Mouse (Mus musculus): ENCODE measurements around the gene Shisa8. TPM values are rescaled to one million over a fixed set of nuclear protein-coding genes. Genes with fewer than 3 reads are reported as not detected.
A peak's percentile ranks its signal among the peaks of the same experiment; 100 is the strongest.

Shisa8 gene
- polyA plus RNA-seq, 1 experiment from 2014 or later: 0.30 TPM

GRCm38 (mm10) chr15:82185062-82185783 lies 27.4 kb downstream of the Shisa8 start:
- no peak overlapping the region for H3K27ac ChIP-seq (ENCODE audit: low read length)
- H3K36me3 ChIP-seq (ENCODE audit: control insufficient read depth, insufficient read depth, low read length): peaks cover 93% of the 10 kb centered on the region
- no peak for ATAC-seq (ENCODE audit: insufficient number of reproducible peaks, insufficient read depth, low FRiP score, low read depth)
- H3K9me3 ChIP-seq (ENCODE audit: control insufficient read depth, low read depth, low read length): peaks cover 7% of the 10 kb centered on the region; the same call in 1 of the 2 replicates
- H3K27me3 ChIP-seq (ENCODE audit: control insufficient read depth, insufficient read depth, low read length): no peaks in the 10 kb centered on the region
- WGBS: 79% methylated on average over 14 of the region's 14 CpGs
- no peak overlapping the region for H3K4me2 ChIP-seq (replicated peaks; ENCODE audit: low read depth, low read length)
- H3K4me1 ChIP-seq (ENCODE audit: control insufficient read depth, insufficient read depth, low read length): no peaks in the 10 kb centered on the region
- H3K4me3 ChIP-seq (ENCODE audit: low read depth, low read length): no peak overlapping the region
- no peak overlapping the region for H3K9ac ChIP-seq (replicated peaks; ENCODE audit: low read depth, low read length)

- no peaks in the 10 kb centered on the region for H3K4me1 ChIP-seq (ENCODE audit: control insufficient read depth, insufficient read depth, low read length)
- no peak overlapping the region for H3K4me3 ChIP-seq (ENCODE audit: low read depth, low read length)
- H3K27me3 ChIP-seq (ENCODE audit: control insufficient read depth, insufficient read depth, low read length): no peaks in the 10 kb centered on the region
- H3K9ac ChIP-seq (replicated peaks; ENCODE audit: low read depth, low read length): no peak overlapping the region
- WGBS: 78% methylated on average over 10 of the region's 10 CpGs
- H3K36me3 ChIP-seq (ENCODE audit: control insufficient read depth, insufficient read depth, low read length): peaks cover 96% of the 10 kb centered on the region
- H3K27ac ChIP-seq (ENCODE audit: low read length): no peak overlapping the region
- H3K4me2 ChIP-seq (replicated peaks; ENCODE audit: low read depth, low read length): no peak overlapping the region
- no peak for ATAC-seq (ENCODE audit: insufficient number of reproducible peaks, insufficient read depth, low FRiP score, low read depth)
- peaks cover 7% of the 10 kb centered on the region; the same call in 1 of the 2 replicates for H3K9me3 ChIP-seq (ENCODE audit: control insufficient read depth, low read depth, low read length)
Measured at GRCm38 (mm10) chr15:82184656-82185055, 28.0 kb downstream of the Shisa8 start.

- no peaks in the 10 kb centered on the region for H3K27me3 ChIP-seq (ENCODE audit: control insufficient read depth, insufficient read depth, low read length)
- no peak overlapping the region for H3K27ac ChIP-seq (ENCODE audit: low read length)
- 70% methylated on average over 7 of the region's 7 CpGs for WGBS
- H3K4me2 ChIP-seq (replicated peaks; ENCODE audit: low read depth, low read length): no peak overlapping the region
- H3K4me3 ChIP-seq (ENCODE audit: low read depth, low read length): no peak overlapping the region
- H3K4me1 ChIP-seq (ENCODE audit: control insufficient read depth, insufficient read depth, low read length): no peaks in the 10 kb centered on the region
- ATAC-seq (ENCODE audit: insufficient number of reproducible peaks, insufficient read depth, low FRiP score, low read depth): peak; percentile 73; the same call in 1 of the 2 replicates
- H3K9me3 ChIP-seq (ENCODE audit: control insufficient read depth, low read depth, low read length): peaks cover 7% of the 10 kb centered on the region; the same call in 1 of the 2 replicates
- H3K9ac ChIP-seq (replicated peaks; ENCODE audit: low read depth, low read length): no peak overlapping the region
- peaks cover 96% of the 10 kb centered on the region for H3K36me3 ChIP-seq (ENCODE audit: control insufficient read depth, insufficient read depth, low read length)
Measured at GRCm38 (mm10) chr15:82184183-82184582, 28.4 kb downstream of the Shisa8 start.

GRCm38 (mm10) chr15:82183596-82183995 lies 29.0 kb downstream of the Shisa8 start:
- Histone ChIP-seq H3K36me3 (ENCODE audit: control insufficient read depth, insufficient read depth, low read length) (peaks cover 97% of the 10 kb centered on the region), H3K27ac (ENCODE audit: low read length) (no peak overlapping the region), H3K9ac (replicated peaks; ENCODE audit: low read depth, low read length) (no peak overlapping the region), H3K4me2 (replicated peaks; ENCODE audit: low read depth, low read length) (no peak overlapping the region), H3K4me1 (ENCODE audit: control insufficient read depth, insufficient read depth, low read length) (no peaks in the 10 kb centered on the region), H3K9me3 (ENCODE audit: control insufficient read depth, low read depth, low read length) (peaks cover 7% of the 10 kb centered on the region; the same call in 1 of the 2 replicates), H3K4me3 (ENCODE audit: low read depth, low read length) (no peak overlapping the region), H3K27me3 (ENCODE audit: control insufficient read depth, insufficient read depth, low read length) (no peaks in the 10 kb centered on the region)
- ATAC-seq (ENCODE audit: insufficient number of reproducible peaks, insufficient read depth, low FRiP score, low read depth): no peak
- WGBS: 59% methylated on average over 10 of the region's 10 CpGs

- WGBS: 98% methylated on average over 4 of the region's 4 CpGs
Measured at GRCm38 (mm10) chr15:82182311-82182710, 30.3 kb downstream of the Shisa8 start.

GRCm38 (mm10) chr15:82181131-82181530 lies 31.5 kb downstream of the Shisa8 start:
- H3K9me3 ChIP-seq (ENCODE audit: control insufficient read depth, low read depth, low read length): peaks cover 7% of the 10 kb centered on the region; the same call in 1 of the 2 replicates
- H3K4me1 ChIP-seq (ENCODE audit: control insufficient read depth, insufficient read depth, low read length): no peaks in the 10 kb centered on the region
- no peak overlapping the region for H3K9ac ChIP-seq (replicated peaks; ENCODE audit: low read depth, low read length)
- H3K4me3 ChIP-seq (ENCODE audit: low read depth, low read length): no peak overlapping the region
- WGBS: 92% methylated on average over 5 of the region's 5 CpGs
- no peak overlapping the region for H3K4me2 ChIP-seq (replicated peaks; ENCODE audit: low read depth, low read length)
- H3K27ac ChIP-seq (ENCODE audit: low read length): no peak overlapping the region
- no peaks in the 10 kb centered on the region for H3K27me3 ChIP-seq (ENCODE audit: control insufficient read depth, insufficient read depth, low read length)
- no peak for ATAC-seq (ENCODE audit: insufficient number of reproducible peaks, insufficient read depth, low FRiP score, low read depth)
- H3K36me3 ChIP-seq (ENCODE audit: control insufficient read depth, insufficient read depth, low read length): peaks cover 98% of the 10 kb centered on the region

More at GRCm38 (mm10) chr15:82182311-82182710, 30.3 kb downstream of the Shisa8 start:
- Histone ChIP-seq H3K4me2 (replicated peaks; ENCODE audit: low read depth, low read length) (no peak overlapping the region), H3K9me3 (ENCODE audit: control insufficient read depth, low read depth, low read length) (peaks cover 7% of the 10 kb centered on the region; the same call in 1 of the 2 replicates), H3K9ac (replicated peaks; ENCODE audit: low read depth, low read length) (no peak overlapping the region), H3K27me3 (ENCODE audit: control insufficient read depth, insufficient read depth, low read length) (no peaks in the 10 kb centered on the region), H3K4me3 (ENCODE audit: low read depth, low read length) (no peak overlapping the region), H3K36me3 (ENCODE audit: control insufficient read depth, insufficient read depth, low read length) (peaks cover 99% of the 10 kb centered on the region), H3K27ac (ENCODE audit: low read length) (no peak overlapping the region), H3K4me1 (ENCODE audit: control insufficient read depth, insufficient read depth, low read length) (no peaks in the 10 kb centered on the region)
- ATAC-seq (ENCODE audit: insufficient number of reproducible peaks, insufficient read depth, low FRiP score, low read depth): no peak

- Histone ChIP-seq H3K9ac (replicated peaks; ENCODE audit: low read depth, low read length) (no peak overlapping the region), H3K4me2 (replicated peaks; ENCODE audit: low read depth, low read length) (no peak overlapping the region), H3K36me3 (ENCODE audit: control insufficient read depth, insufficient read depth, low read length) (peaks cover 94% of the 10 kb centered on the region), H3K27ac (ENCODE audit: low read length) (no peak overlapping the region), H3K9me3 (ENCODE audit: control insufficient read depth, low read depth, low read length) (peaks cover 7% of the 10 kb centered on the region; the same call in 1 of the 2 replicates), H3K27me3 (ENCODE audit: control insufficient read depth, insufficient read depth, low read length) (no peaks in the 10 kb centered on the region), H3K4me3 (ENCODE audit: low read depth, low read length) (no peak overlapping the region), H3K4me1 (ENCODE audit: control insufficient read depth, insufficient read depth, low read length) (no peaks in the 10 kb centered on the region)
- 79% methylated on average over 7 of the region's 7 CpGs for WGBS
- ATAC-seq (ENCODE audit: insufficient number of reproducible peaks, insufficient read depth, low FRiP score, low read depth): no peak
Measured at GRCm38 (mm10) chr15:82177743-82178290, 34.8 kb downstream of the Shisa8 start.

- H3K27me3 ChIP-seq (ENCODE audit: control insufficient read depth, insufficient read depth, low read length): no peaks in the 10 kb centered on the region
- H3K27ac ChIP-seq (ENCODE audit: low read length): no peak overlapping the region
- no peak for ATAC-seq (ENCODE audit: insufficient number of reproducible peaks, insufficient read depth, low FRiP score, low read depth)
- no peak overlapping the region for H3K4me3 ChIP-seq (ENCODE audit: low read depth, low read length)
- H3K9me3 ChIP-seq (ENCODE audit: control insufficient read depth, low read depth, low read length): no peaks in the 10 kb centered on the region
- no peaks in the 10 kb centered on the region for H3K4me1 ChIP-seq (ENCODE audit: control insufficient read depth, insufficient read depth, low read length)
- H3K36me3 ChIP-seq (ENCODE audit: control insufficient read depth, insufficient read depth, low read length): peaks cover 94% of the 10 kb centered on the region
- H3K4me2 ChIP-seq (replicated peaks; ENCODE audit: low read depth, low read length): no peak overlapping the region
- WGBS: 93% methylated on average over 9 of the region's 9 CpGs
- H3K9ac ChIP-seq (replicated peaks; ENCODE audit: low read depth, low read length): no peak overlapping the region
Measured at GRCm38 (mm10) chr15:82175091-82175490, 37.5 kb downstream of the Shisa8 start.

All from stomach, embryonic 14.5 days (tissue).